Mouse (Mus musculus): Measurements from ENCODE around the gene Psmb2. TPM values are rescaled to one million over a fixed set of nuclear protein-coding genes. Genes with fewer than 3 reads are reported as not detected.

The Psmb2 gene
- polyA plus RNA-seq, 1 experiment from 2014 or later: 358 TPM

DNA sequence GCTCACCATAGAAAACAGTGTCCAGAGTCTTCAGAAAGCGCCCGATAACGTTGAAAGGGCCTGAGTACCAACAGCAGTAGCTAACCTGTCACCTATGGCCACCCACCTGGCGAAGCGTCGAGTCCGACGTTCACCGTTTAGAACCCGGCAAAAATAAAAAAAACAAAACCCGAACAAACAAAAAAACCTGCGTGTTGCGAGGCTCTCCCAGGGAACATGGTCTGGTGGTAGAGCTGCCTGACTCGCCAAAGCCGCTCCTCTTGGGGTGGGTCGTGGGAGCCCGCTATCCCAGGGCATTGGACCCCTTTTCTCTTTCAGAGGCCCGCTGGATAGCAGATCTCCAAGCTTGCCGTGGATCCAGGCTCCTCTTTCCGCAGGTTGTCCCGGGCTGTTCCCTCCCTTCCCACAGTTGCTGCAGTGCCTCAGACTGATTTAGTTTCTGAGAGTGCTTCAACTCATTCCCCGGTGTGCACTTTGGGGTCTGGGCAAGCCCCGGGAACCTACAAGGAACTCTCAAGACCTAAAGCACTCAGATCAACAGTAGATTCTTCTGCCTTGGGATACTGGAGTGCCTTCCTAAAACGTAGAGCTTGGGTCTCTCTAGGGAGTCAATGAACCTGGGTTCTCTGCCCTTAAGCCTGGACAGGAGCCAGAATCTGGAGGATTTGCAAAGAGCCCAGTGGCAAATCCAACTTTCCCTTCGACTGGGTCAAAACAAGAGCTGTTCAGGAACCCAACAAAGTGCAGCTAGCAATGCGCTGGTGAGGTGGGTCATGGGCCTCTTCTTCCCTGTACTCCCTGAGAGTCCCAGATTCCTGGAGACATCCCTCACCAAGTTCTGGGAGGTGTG is 55.3 kb downstream of the Psmb2 start:
- Histone ChIP-seq H3K27me3 (peaks cover 93% of the 10 kb centered on the region), H3K9me3 (replicated peaks) (no peaks in the 10 kb centered on the region), H3K27ac (no peak overlapping the region), H3K4me1 (replicated peaks) (peaks cover 29% of the 10 kb centered on the region), H3K9ac (no peak overlapping the region), H3K36me3 (no peaks in the 10 kb centered on the region), H3K4me2 (peak overlapping the region; percentile 30; the same call in 1 of the 2 replicates), H3K4me3 (peak overlapping the region; percentile 7)
- no peak for ATAC-seq (replicated peaks; ENCODE audit: insufficient number of reproducible peaks, insufficient read depth, low FRiP score, low read depth)
- 3% methylated on average over 26 of the region's 26 CpGs for WGBS

GRCm38 (mm10) chr4:126734001-126734603 is 56.7 kb downstream of the Psmb2 start:
- 4% methylated on average over 16 of the region's 16 CpGs for WGBS
- H3K9ac ChIP-seq: no peak overlapping the region
- no peak overlapping the region for H3K27ac ChIP-seq
- H3K4me2 ChIP-seq: no peak overlapping the region
- peaks cover 29% of the 10 kb centered on the region for H3K4me1 ChIP-seq (replicated peaks)
- ATAC-seq (replicated peaks; ENCODE audit: insufficient number of reproducible peaks, insufficient read depth, low FRiP score, low read depth): no peak
- no peaks in the 10 kb centered on the region for H3K9me3 ChIP-seq (replicated peaks)
- H3K36me3 ChIP-seq: no peaks in the 10 kb centered on the region
- H3K27me3 ChIP-seq: peaks cover 100% of the 10 kb centered on the region
- H3K4me3 ChIP-seq: peak overlapping the region; percentile 48; the same call in 1 of the 2 replicates

DNA sequence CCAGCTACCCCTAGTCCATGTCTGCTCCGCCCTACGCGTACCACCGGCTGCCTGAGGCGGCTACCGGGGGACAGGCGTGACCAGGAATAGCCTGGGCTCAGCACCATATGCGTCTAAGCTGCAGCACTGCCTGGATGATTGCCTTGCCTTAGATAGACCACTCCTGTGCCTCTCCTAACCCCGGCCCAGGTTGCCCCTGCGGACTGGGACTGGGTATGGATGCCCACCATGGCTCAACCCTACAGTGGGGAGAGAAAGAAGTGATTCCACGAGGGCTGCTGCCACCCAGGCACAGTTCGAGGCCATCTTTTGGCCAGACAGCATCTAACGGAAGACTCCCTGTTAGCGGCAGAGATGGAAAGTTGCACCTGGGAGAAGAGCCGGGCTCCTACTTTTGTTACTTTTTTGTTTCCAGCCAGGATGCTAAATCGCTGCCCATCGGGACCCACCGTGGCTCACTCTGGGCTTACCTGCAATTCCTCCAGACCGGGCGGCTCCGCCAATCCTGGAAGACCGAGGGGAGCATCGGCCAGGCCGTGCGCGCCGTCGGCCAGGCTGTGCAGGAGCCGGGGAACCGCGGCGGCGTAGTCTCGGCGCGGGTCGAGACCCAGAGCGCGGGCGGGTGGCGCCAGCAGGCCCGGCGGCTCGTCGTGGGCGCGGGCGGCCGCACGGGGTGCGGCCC is 57.4 kb downstream of the Psmb2 start:
- 0 out of 2 replicates have a peak overlapping the region, but pooled peaks have one; percentile 22 for H3K9ac ChIP-seq
- H3K27me3 ChIP-seq: peaks cover 93% of the 10 kb centered on the region
- no peaks in the 10 kb centered on the region for H3K9me3 ChIP-seq (replicated peaks)
- no peak overlapping the region for H3K27ac ChIP-seq
- H3K4me2 ChIP-seq: peak overlapping the region; percentile 59
- peaks cover 29% of the 10 kb centered on the region for H3K4me1 ChIP-seq (replicated peaks)
- peak overlapping the region; percentile 48 for H3K4me3 ChIP-seq
- ATAC-seq (replicated peaks; ENCODE audit: insufficient number of reproducible peaks, insufficient read depth, low FRiP score, low read depth): no peak
- 3% methylated on average over 51 of the region's 51 CpGs for WGBS
- H3K36me3 ChIP-seq: no peaks in the 10 kb centered on the region

DNA sequence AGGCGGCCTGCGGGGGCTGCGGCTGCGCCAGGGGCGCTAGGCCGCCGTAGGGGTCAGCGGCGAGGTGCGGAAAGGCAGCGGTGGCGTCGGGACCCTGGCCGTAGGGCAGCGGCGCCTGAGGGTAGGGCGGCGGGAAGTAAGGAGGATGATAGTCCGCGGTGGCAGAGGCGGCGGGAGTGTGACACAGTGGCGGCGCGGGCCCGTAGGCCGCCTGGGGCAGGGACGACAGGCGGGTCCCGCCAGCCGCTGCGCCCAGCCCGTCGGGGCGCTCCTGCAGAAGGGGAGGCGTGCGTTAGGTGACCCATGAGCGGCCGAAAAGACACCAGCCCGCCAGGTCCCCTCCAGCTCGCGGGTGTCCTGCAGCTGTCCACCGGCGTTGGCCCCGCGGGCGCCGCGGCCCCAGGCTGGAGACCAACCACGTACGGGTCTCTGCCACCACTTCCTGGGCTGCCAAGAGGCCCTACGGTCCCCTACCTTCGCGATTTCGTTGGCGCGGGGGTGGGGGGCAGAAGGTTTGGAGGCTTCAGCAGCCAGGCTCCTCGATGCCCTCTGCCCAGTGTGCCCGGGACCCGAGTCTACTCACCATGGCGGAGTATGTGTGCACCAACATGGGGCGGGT is 58.1 kb downstream of the Psmb2 start:
- H3K27ac ChIP-seq: no peak overlapping the region
- 0 out of 2 replicates have a peak overlapping the region, but pooled peaks have one; percentile 22 for H3K9ac ChIP-seq
- no peaks in the 10 kb centered on the region for H3K36me3 ChIP-seq
- H3K9me3 ChIP-seq (replicated peaks): no peaks in the 10 kb centered on the region
- 0 out of 2 replicates have a peak, but pooled peaks have one; percentile 43 for ATAC-seq (replicated peaks; ENCODE audit: insufficient number of reproducible peaks, insufficient read depth, low FRiP score, low read depth)
- peak overlapping the region; percentile 59 for H3K4me2 ChIP-seq
- WGBS: 2% methylated on average over 62 of the region's 62 CpGs
- H3K27me3 ChIP-seq: peaks cover 87% of the 10 kb centered on the region
- peaks cover 29% of the 10 kb centered on the region for H3K4me1 ChIP-seq (replicated peaks)
- peak overlapping the region; percentile 48 for H3K4me3 ChIP-seq

DNA sequence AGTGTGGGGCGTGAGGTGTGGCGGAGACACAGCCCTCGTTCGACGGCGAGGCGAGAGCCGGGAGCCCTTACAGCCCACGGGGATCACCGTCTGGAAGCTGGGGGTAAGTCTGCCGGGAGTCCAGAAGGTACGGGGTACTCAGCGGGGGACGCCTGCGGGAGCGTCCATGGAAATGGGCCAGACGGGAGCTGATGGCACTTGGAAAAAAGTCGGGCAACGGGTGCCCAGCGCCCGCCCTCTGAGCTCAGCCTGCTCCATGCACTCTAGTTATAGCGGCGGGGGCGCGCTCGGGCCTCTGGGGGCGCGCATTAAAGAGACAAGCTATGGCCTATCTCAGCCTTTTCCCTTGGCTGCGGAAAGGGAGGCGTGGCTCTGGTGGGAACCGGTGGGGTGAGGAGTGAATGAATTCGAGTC is 58.6 kb downstream of the Psmb2 start, which contains the start of gene Tfap2e:
Gene Tfap2e (minus strand): TSS at position 240 of the 414 bp plus-strand sequence.
- WGBS: under 1% methylated on average over 32 of the region's 32 CpGs
- Histone ChIP-seq H3K9ac (0 out of 2 replicates have a peak within 1 kb of the TSS, but pooled peaks have one; percentile 22), H3K4me3 (peak within 1 kb of the TSS; percentile 48)

DNA sequence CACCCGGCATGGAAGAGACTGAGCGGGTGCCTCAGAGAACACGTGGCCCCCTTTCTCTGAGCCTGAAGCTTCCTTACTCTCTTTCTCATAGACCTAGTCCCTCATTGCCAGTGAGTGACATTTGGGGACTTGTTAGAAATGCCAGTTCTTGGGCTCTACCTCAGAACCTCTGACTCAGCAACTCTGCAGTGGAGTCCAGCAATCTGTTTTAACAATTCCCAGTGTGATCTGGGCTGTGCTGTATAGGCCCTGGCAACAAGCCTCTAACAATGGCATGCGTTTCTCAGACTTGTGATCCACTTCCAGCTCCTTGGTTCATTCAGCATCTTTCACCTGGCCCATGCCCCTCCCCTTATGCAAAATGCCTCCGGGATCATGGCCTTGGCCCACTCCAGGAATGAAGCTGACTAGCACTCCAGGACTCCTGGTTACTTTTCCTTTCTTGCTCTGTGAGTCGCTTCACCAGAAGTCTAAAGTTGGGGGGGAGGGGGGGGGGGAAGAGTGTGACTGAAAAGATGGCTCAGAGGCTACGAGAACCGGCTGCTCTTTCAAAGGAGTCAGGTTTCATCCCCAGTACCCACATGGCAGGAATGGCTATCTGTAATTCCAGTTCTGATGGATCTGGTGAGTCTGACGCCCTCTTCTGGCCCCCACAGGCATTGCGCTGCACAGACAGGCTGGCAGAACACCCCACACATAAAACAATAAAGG is 62.7 kb downstream of the Psmb2 start:
- H3K36me3 ChIP-seq: peaks cover 11% of the 10 kb centered on the region; the same call in 1 of the 2 replicates
- no peaks in the 10 kb centered on the region for H3K9me3 ChIP-seq (replicated peaks)
- H3K4me3 ChIP-seq: no peak overlapping the region
- H3K9ac ChIP-seq: no peak overlapping the region
- H3K27ac ChIP-seq: no peak overlapping the region
- H3K4me2 ChIP-seq: no peak overlapping the region
- no peak for ATAC-seq (replicated peaks; ENCODE audit: insufficient number of reproducible peaks, insufficient read depth, low FRiP score, low read depth)
- 19% methylated on average over 10 of the region's 10 CpGs for WGBS
- peaks cover 15% of the 10 kb centered on the region for H3K4me1 ChIP-seq (replicated peaks)
- H3K27me3 ChIP-seq: peaks cover 40% of the 10 kb centered on the region

More for the DNA sequence above, 58.6 kb downstream of the Psmb2 start, which contains the start of gene Tfap2e:
- Histone ChIP-seq H3K4me2 (peak within 1 kb of the TSS; percentile 59), H3K9me3 (replicated peaks) (no peaks in the 10 kb centered on the region), H3K27ac (no peak within 1 kb of the TSS), H3K27me3 (peaks cover 82% of the 10 kb centered on the region), H3K36me3 (no peaks in the 10 kb centered on the region), H3K4me1 (replicated peaks) (peaks cover 29% of the 10 kb centered on the region)
- no peak for ATAC-seq (replicated peaks; ENCODE audit: insufficient number of reproducible peaks, insufficient read depth, low FRiP score, low read depth)

DNA sequence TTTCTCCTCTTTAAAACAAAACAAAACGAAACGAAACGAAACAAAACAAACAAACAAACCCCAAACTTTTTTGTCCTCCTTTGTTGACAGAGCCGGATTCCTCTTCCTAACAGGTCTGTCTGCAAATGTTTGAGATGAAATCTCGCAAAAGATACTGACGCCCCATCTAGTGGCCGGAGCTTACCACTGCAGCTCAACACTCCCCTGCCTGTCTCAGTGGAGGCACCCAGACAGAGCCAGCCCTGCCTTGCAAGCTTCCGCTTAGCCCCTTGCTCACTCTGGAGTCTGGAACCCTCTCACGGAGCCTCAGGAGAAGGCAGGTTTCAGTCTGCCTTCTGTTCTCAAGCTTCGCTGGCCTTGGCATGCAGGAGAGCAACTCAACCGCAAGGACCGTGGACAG is 64.0 kb downstream of the Psmb2 start:
- peaks cover 27% of the 10 kb centered on the region for H3K27me3 ChIP-seq
- ATAC-seq (replicated peaks; ENCODE audit: insufficient number of reproducible peaks, insufficient read depth, low FRiP score, low read depth): 0 out of 2 replicates have a peak, but pooled peaks have one; percentile 44
- H3K4me2 ChIP-seq: peak overlapping the region; percentile 48
- peaks cover 22% of the 10 kb centered on the region for H3K36me3 ChIP-seq
- H3K9me3 ChIP-seq (replicated peaks): no peaks in the 10 kb centered on the region
- H3K4me3 ChIP-seq: no peak overlapping the region
- no peak overlapping the region for H3K27ac ChIP-seq
- H3K9ac ChIP-seq: no peak overlapping the region
- 3% methylated on average over 12 of the region's 12 CpGs for WGBS
- peaks cover 2% of the 10 kb centered on the region; the same call in 1 of the 2 replicates for H3K4me1 ChIP-seq (replicated peaks)

DNA sequence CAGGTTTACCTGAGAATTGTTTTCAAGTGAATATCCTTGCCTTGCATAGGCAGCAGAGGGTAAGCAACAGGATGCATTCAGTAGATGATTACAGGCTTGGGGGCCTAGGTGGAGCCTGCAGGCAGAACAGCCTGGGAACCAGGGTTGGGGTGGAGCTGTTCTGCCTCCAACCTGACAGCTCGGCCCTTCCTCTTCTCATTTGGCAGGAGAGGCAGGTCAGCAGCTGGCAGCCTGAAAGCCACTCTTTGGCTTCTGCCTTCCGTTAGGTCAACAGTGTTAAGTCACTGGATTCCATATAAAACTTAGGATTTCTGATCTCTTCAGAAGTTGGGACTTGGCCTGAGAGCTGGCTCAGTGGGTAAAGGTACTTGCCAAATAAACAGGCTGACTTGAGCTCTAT is 65.5 kb downstream of the Psmb2 start:
- H3K9ac ChIP-seq: no peak overlapping the region
- no peak for ATAC-seq (replicated peaks; ENCODE audit: insufficient number of reproducible peaks, insufficient read depth, low FRiP score, low read depth)
- no peak overlapping the region for H3K4me3 ChIP-seq
- H3K4me1 ChIP-seq (replicated peaks): no peaks in the 10 kb centered on the region
- H3K36me3 ChIP-seq: peaks cover 30% of the 10 kb centered on the region
- H3K27ac ChIP-seq: no peak overlapping the region
- peaks cover 12% of the 10 kb centered on the region for H3K27me3 ChIP-seq
- no peak overlapping the region for H3K4me2 ChIP-seq
- 33% methylated on average over 2 of the region's 2 CpGs for WGBS
- H3K9me3 ChIP-seq (replicated peaks): no peaks in the 10 kb centered on the region

- no peak overlapping the region for H3K9ac ChIP-seq
- peaks cover 4% of the 10 kb centered on the region; the same call in 1 of the 2 replicates for H3K27me3 ChIP-seq
- peaks cover 38% of the 10 kb centered on the region for H3K36me3 ChIP-seq
- no peak overlapping the region for H3K4me3 ChIP-seq
- H3K9me3 ChIP-seq (replicated peaks): no peaks in the 10 kb centered on the region
- 23% methylated on average over 11 of the region's 11 CpGs for WGBS
- no peak overlapping the region for H3K4me2 ChIP-seq
- peaks cover 2% of the 10 kb centered on the region for H3K4me1 ChIP-seq (replicated peaks)
- no peak for ATAC-seq (replicated peaks; ENCODE audit: insufficient number of reproducible peaks, insufficient read depth, low FRiP score, low read depth)
- no peak overlapping the region for H3K27ac ChIP-seq
Observed at GRCm38 (mm10) chr4:126743713-126744112, 66.3 kb downstream of the Psmb2 start.

DNA sequence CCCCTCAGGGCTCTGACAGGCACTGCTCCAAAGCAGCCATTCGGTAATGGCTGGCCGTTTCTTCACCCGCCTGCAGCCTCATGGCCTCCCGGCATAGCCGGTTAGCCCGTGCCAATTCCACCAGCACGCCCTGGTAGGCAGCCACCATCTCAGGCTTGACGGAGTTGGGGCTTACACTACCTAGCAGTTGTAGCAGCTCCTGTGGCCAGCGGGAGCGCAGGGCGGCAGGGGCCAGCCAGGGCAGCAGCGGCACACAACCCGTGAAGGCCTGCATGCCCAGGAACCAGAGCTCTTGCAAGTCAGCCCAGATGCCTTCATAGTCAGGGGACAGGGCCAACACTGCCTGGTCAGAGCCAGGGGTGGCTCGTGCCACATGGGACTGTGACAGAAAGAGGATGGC is 67.4 kb downstream of the Psmb2 start:
- no peak overlapping the region for H3K4me3 ChIP-seq
- no peaks in the 10 kb centered on the region for H3K9me3 ChIP-seq (replicated peaks)
- 91% methylated on average over 14 of the region's 14 CpGs for WGBS
- H3K27me3 ChIP-seq: no peaks in the 10 kb centered on the region
- peaks cover 43% of the 10 kb centered on the region for H3K36me3 ChIP-seq
- H3K27ac ChIP-seq: no peak overlapping the region
- H3K9ac ChIP-seq: no peak overlapping the region
- no peak for ATAC-seq (replicated peaks; ENCODE audit: insufficient number of reproducible peaks, insufficient read depth, low FRiP score, low read depth)
- no peak overlapping the region for H3K4me2 ChIP-seq
- peaks cover 13% of the 10 kb centered on the region for H3K4me1 ChIP-seq (replicated peaks)
